Mouse (Mus musculus) kidney, adult 8-10 months (tissue): Measurements from ENCODE around the gene Srd5a2.

Experiments
- DNase-seq, 2 experiments: peaks; one replicate each; pipeline ENCODE4 v3.0.0; 2022

Srd5a2 gene

GRCm38 (mm10) chr17:73984508-73984907 lies 63.2 kb downstream of the Srd5a2 start:
- no peak for DNase-seq

GRCm38 (mm10) chr17:73982871-73983270 lies 64.8 kb downstream of the Srd5a2 start:
- DNase-seq = no peak

- DNase-seq = no peak
Measured at GRCm38 (mm10) chr17:73976066-73976465, 71.7 kb downstream of the Srd5a2 start.

GRCm38 (mm10) chr17:73972648-73973047 lies 75.1 kb downstream of the Srd5a2 start:
- no peak for DNase-seq

- no peak for DNase-seq
Measured at GRCm38 (mm10) chr17:73971291-73971690, 76.4 kb downstream of the Srd5a2 start.

GRCm38 (mm10) chr17:73970361-73971027 lies 77.2 kb downstream of the Srd5a2 start:
- DNase-seq = peak; percentile 63 to 68
